Comparison of ENCODE assay signal across 28 mouse cellular contexts in the genomic region with DNA sequence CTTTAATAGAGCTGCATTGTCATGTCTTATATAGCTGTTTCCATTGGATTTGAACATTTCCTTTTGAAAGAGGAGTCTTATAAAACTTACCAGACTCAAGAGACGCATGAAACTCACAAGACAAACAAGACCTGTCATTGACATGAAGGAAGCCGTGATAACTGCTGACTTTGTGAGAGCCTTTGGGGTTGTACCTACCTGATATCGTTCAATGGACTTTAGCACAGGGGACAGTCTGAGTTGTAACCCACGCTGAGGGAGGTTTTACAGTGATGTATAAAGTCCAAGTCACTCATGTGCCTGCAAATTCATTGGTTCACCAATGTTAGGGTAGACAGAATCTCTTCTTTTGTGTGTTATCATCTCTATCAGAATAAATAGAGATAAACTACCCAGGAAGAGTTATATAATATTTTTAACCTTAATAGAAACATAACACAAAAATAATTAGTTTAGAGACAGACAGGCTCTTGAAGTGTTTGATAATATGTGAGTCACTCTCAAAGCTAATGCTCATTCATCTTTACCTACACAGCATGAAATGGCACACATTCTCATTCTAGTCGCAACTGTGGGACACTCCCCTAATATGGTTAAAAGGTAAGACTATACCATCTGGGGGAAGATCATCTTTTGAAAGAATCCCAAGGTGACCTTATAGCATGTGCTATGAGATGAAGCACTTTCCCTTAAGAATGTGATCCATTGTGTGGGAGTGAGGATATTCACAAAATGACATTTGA. TPM values are rescaled to one million over a fixed set of nuclear protein-coding genes. Genes with fewer than 3 reads are reported as not detected.
"Had no signal": no experiment of that assay in that cellular context is flagged by ENCODE, and none has a peak within 500 bp of the region (broad histone marks: within the 10 kb centered on the region; RNA-seq: fewer than 3 reads in every experiment).

No protein-coding gene starts in this region.

- H3K27ac ChIP-seq: gastrocnemius, adult 2 months; heart, adult 2 months; heart, embryonic 13.5 days; heart, embryonic 15.5 days; hindbrain, embryonic 13.5 days; hindbrain, embryonic 15.5 days; hindbrain, postnatal 0 days; kidney, embryonic 15.5 days; limb, embryonic 10.5 days; limb, embryonic 12.5 days; liver, embryonic 13.5 days; liver, embryonic 15.5 days had no signal

- H3K9me3 ChIP-seq: heart, embryonic 15.5 days; hindbrain, embryonic 13.5 days; hindbrain, embryonic 15.5 days; kidney, embryonic 15.5 days; limb, embryonic 10.5 days; limb, embryonic 12.5 days; liver, embryonic 13.5 days; liver, embryonic 15.5 days had no signal

- H3K27me3 ChIP-seq: heart, embryonic 13.5 days; heart, embryonic 15.5 days; hindbrain, embryonic 13.5 days; hindbrain, embryonic 15.5 days; kidney, embryonic 15.5 days; limb, embryonic 12.5 days; liver, embryonic 13.5 days; liver, embryonic 15.5 days had no signal

- H3K4me1 ChIP-seq: heart, embryonic 13.5 days; heart, embryonic 15.5 days; hindbrain, embryonic 13.5 days; hindbrain, embryonic 15.5 days; kidney, embryonic 15.5 days; limb, embryonic 10.5 days; limb, embryonic 12.5 days; liver, embryonic 13.5 days; liver, embryonic 15.5 days had no signal

- ATAC-seq: hindbrain, postnatal 0 days had no signal

- H3K4me2 ChIP-seq: heart, embryonic 11.5 days; heart, embryonic 13.5 days; heart, embryonic 15.5 days; hindbrain, embryonic 13.5 days; hindbrain, embryonic 15.5 days; kidney, embryonic 15.5 days; limb, embryonic 12.5 days; liver, embryonic 11.5 days; liver, embryonic 13.5 days; liver, embryonic 15.5 days had no signal

- DNase-seq: gastrocnemius, adult 2 months; gastrocnemius, postnatal 10 days; gastrocnemius, postnatal 36 days; heart, adult 11 months; heart, adult 2 months; heart, postnatal 14 days; heart, postnatal 36 days; kidney, adult 18-20 months; kidney, adult 9 months; kidney, postnatal 10 days; kidney, postnatal 25 days; kidney, postnatal 4 days; layer of hippocampus, adult 9-11 months; layer of hippocampus, postnatal 36 days; liver; liver, embryonic 13.5 days had no signal

- H3K9ac ChIP-seq: heart, embryonic 13.5 days; heart, embryonic 15.5 days; hindbrain, embryonic 13.5 days; hindbrain, embryonic 15.5 days; kidney, embryonic 15.5 days; limb, embryonic 12.5 days; liver, embryonic 13.5 days; liver, embryonic 15.5 days had no signal

- H3K36me3 ChIP-seq: heart, embryonic 13.5 days; heart, embryonic 15.5 days; hindbrain, embryonic 13.5 days; hindbrain, embryonic 15.5 days; kidney, embryonic 15.5 days; limb, embryonic 10.5 days; limb, embryonic 12.5 days; liver, embryonic 13.5 days; liver, embryonic 15.5 days had no signal

- H3K4me3 ChIP-seq: gastrocnemius, adult 2 months; heart, adult 2 months; heart, embryonic 13.5 days; heart, embryonic 15.5 days; hindbrain, embryonic 13.5 days; hindbrain, embryonic 15.5 days; kidney, embryonic 15.5 days; limb, embryonic 10.5 days; limb, embryonic 12.5 days; liver, embryonic 13.5 days; liver, embryonic 15.5 days had no signal

RNA-seq across cellular contexts. Expression of gene B430218F22Rik, which starts 55.1 kb away (rescaled TPM):
- total RNA-seq: gastrocnemius, adult 2 months; gastrocnemius, postnatal 10 days; gastrocnemius, postnatal 36 days; hematopoietic stem cell, adult 5-6 weeks had no signal
- polyA plus RNA-seq: heart, adult 2 months had no signal
